Mouse (Mus musculus) CH12.LX (cell line): ENCODE results near the gene Hdac4. TPM values are rescaled to one million over a fixed set of nuclear protein-coding genes. Genes with fewer than 3 reads are reported as not detected.

ENCODE experiments used
- DNase-seq: peaks from one replicate; pipeline ENCODE4 v3.0.0-alpha.2; 2013; ENCODE audit errors: extremely low read depth
- H3K27ac ChIP-seq: 2 replicates; pipeline ENCODE4 v1.5.1; 2012; ENCODE audit warnings: low read depth, mild to moderate bottlenecking, control low read depth, moderate library complexity; ENCODE audit not compliant: insufficient read depth
- H3K27me3 ChIP-seq: replicated peaks from 2 replicates; pipeline ENCODE3; 2012; ENCODE audit warnings: inconsistent platforms
- H3K36me3 ChIP-seq, 2 experiments: replicated peaks in 1 of 2; 2 replicates each; pipeline versions ENCODE3 to v1.6.1; 2012; ENCODE audit warnings: inconsistent platforms in 1 of 2, low read length in 1 of 2, mild to moderate bottlenecking in 1 of 2, mixed read lengths in 1 of 2, moderate library complexity in 1 of 2; ENCODE audit not compliant: control insufficient read depth in 1 of 2, insufficient read depth in 1 of 2
- H3K4me1 ChIP-seq, 2 experiments: 2 replicates each; pipeline ENCODE4 v1.6.1; 2012; ENCODE audit warnings: inconsistent platforms in 1 of 2, moderate library complexity in 1 of 2; ENCODE audit not compliant: insufficient read depth in 2 of 2, control insufficient read depth in 1 of 2
- H3K4me2 ChIP-seq: 2 replicates; pipeline ENCODE4 v1.6.1; 2012; ENCODE audit warnings: low read depth, mild to moderate bottlenecking, control low read depth; ENCODE audit not compliant: poor library complexity, insufficient read depth, severe bottlenecking
- H3K4me3 ChIP-seq, 3 experiments: fragments of 150-350 bp in 1 of 3; sonication (generic) in 1 of 3; replicated peaks in 1 of 3; 2 replicates each; pipeline versions ENCODE3 to v1.5.1; 2011 to 2012; ENCODE audit warnings: low read depth in 2 of 3, low read length in 2 of 3, mild to moderate bottlenecking in 2 of 3, moderate library complexity in 2 of 3, control low read depth in 1 of 3, improper control_type of control experiment in 1 of 3, inconsistent platforms in 1 of 3, mixed read lengths in 1 of 3; ENCODE audit not compliant: poor library complexity in 1 of 3
- H3K79me2 ChIP-seq: replicated peaks from 2 replicates; pipeline ENCODE4 v1.6.1; 2012; ENCODE audit warnings: mild to moderate bottlenecking, moderate library complexity; ENCODE audit not compliant: control insufficient read depth, poor library complexity, insufficient read depth, severe bottlenecking; ENCODE audit errors: extremely low read depth
- H3K9ac ChIP-seq: 2 replicates; pipeline ENCODE4 v1.6.1; 2012; ENCODE audit warnings: low read depth, mild to moderate bottlenecking, control low read depth, moderate library complexity; ENCODE audit not compliant: insufficient read depth
- H3K9me3 ChIP-seq: replicated peaks from 2 replicates; pipeline ENCODE3; 2012; ENCODE audit warnings: low read length, inconsistent platforms, mixed read lengths
- BHLHE40 ChIP-seq: IDR thresholded peaks from 2 replicates; pipeline ENCODE4 v1.6.1; 2011; ENCODE audit warnings: mild to moderate bottlenecking, low read depth, low read length, improper control_type of control experiment
- CTCF ChIP-seq, 2 experiments: IDR thresholded peaks in 1 of 2; conservative IDR thresholded peaks in 1 of 2; 2 replicates each; pipeline ENCODE4 v1.5.1; 2011 to 2012; ENCODE audit warnings: low read depth in 2 of 2, low read length in 2 of 2, improper control_type of control experiment in 1 of 2, inconsistent platforms in 1 of 2, mild to moderate bottlenecking in 1 of 2, moderate library complexity in 1 of 2
- ELF1 ChIP-seq: IDR thresholded peaks from 2 replicates; pipeline ENCODE4 v1.6.1; 2014; ENCODE audit warnings: low read depth, mild to moderate bottlenecking, inconsistent platforms, low read length, improper control_type of control experiment
- EP300 ChIP-seq: IDR thresholded peaks from 2 replicates; pipeline ENCODE4 v1.6.1; 2011; ENCODE audit warnings: low read length, improper control_type of control experiment
- HCFC1 ChIP-seq: IDR thresholded peaks from 2 replicates; pipeline ENCODE4 v1.6.1; 2012; ENCODE audit warnings: low read depth, mild to moderate bottlenecking, inconsistent platforms, low read length, improper control_type of control experiment
- IRF4 ChIP-seq: IDR thresholded peaks from 2 replicates; pipeline ENCODE4 v1.6.1; 2014; ENCODE audit warnings: low read depth, mild to moderate bottlenecking, inconsistent platforms, low read length, improper control_type of control experiment
- JUN ChIP-seq: IDR thresholded peaks from 2 replicates; pipeline ENCODE4 v1.6.1; 2011; ENCODE audit warnings: low read depth, mild to moderate bottlenecking, low read length, improper control_type of control experiment, moderate library complexity; ENCODE audit not compliant: insufficient read depth
- JUND ChIP-seq: conservative IDR thresholded peaks from 2 replicates; pipeline ENCODE4 v1.6.1; 2011; ENCODE audit warnings: low read depth, low read length, improper control_type of control experiment
- MAFK ChIP-seq: IDR thresholded peaks from 2 replicates; pipeline ENCODE4 v1.6.1; 2011; ENCODE audit warnings: low read length, improper control_type of control experiment; ENCODE audit not compliant: insufficient replicate concordance
- MAX ChIP-seq: IDR thresholded peaks from 2 replicates; pipeline ENCODE4 v1.6.1; 2011; ENCODE audit warnings: low read length, improper control_type of control experiment
- MAZ ChIP-seq: IDR thresholded peaks from 2 replicates; pipeline ENCODE4 v1.6.1; 2012; ENCODE audit warnings: low read depth, mild to moderate bottlenecking, inconsistent platforms, low read length, improper control_type of control experiment, moderate library complexity
- MEF2A ChIP-seq: IDR thresholded peaks from 2 replicates; pipeline ENCODE4 v1.6.1; 2014; ENCODE audit warnings: low read depth, mild to moderate bottlenecking, inconsistent platforms, low read length, improper control_type of control experiment, borderline replicate concordance
- PAX5 ChIP-seq: IDR thresholded peaks from 2 replicates; pipeline ENCODE4 v1.6.1; 2012; ENCODE audit warnings: low read length, inconsistent platforms, mixed read lengths
- POLR2A ChIP-seq: IDR thresholded peaks from 2 replicates; pipeline ENCODE4 v1.6.1; 2011; ENCODE audit warnings: low read depth, mild to moderate bottlenecking, improper control_type of control experiment, low read length
- RAD21 ChIP-seq: IDR thresholded peaks from 2 replicates; pipeline ENCODE4 v1.6.1; 2011; ENCODE audit warnings: low read depth, mild to moderate bottlenecking, low read length, improper control_type of control experiment, moderate library complexity
- RCOR1 ChIP-seq: conservative IDR thresholded peaks from 2 replicates; pipeline ENCODE4 v1.6.1; 2012; ENCODE audit warnings: low read depth, mild to moderate bottlenecking, inconsistent platforms, low read length, improper control_type of control experiment
- TCF12 ChIP-seq: IDR thresholded peaks from 2 replicates; pipeline ENCODE4 v1.6.1; 2014; ENCODE audit warnings: low read depth, mild to moderate bottlenecking, inconsistent platforms, low read length, improper control_type of control experiment
- UBTF ChIP-seq: IDR thresholded peaks from 2 replicates; pipeline ENCODE4 v1.6.1; 2012; ENCODE audit warnings: low read depth, mild to moderate bottlenecking, inconsistent platforms, low read length, improper control_type of control experiment, moderate library complexity
- ZKSCAN1 ChIP-seq: IDR thresholded peaks from 2 replicates; pipeline ENCODE4 v1.6.1; 2012; ENCODE audit warnings: low read depth, inconsistent platforms, low read length, improper control_type of control experiment, borderline replicate concordance
- ZMIZ1 ChIP-seq: IDR thresholded peaks from 2 replicates; pipeline ENCODE4 v1.6.1; 2012; ENCODE audit warnings: low read depth, mild to moderate bottlenecking, inconsistent platforms, low read length, improper control_type of control experiment
- dilution Hi-C: fragments of 300-500 bp; cut with MboI; formaldehyde crosslinking; loops from 2 replicates; pipeline ENCODE4 v1.14.3; 2020; ENCODE audit warnings: low sequenced_read_pairs; ENCODE audit not compliant: extremely low pct_unique_long_range_greater_than_20kb, extremely low pct_ligation_motif_present
- in situ Hi-C: fragments of 300-500 bp; cut with MboI; formaldehyde crosslinking; loops from 3 replicates; pipeline ENCODE4 v1.14.3; 2019; ENCODE audit warnings: low sequenced_read_pairs, low pct_ligation_motif_present, low pct_unique_long_range_greater_than_20kb, mixed read lengths
- polyA plus RNA-seq: library from polyadenylated mRNA; unstranded; fragments of >175 nt; gene quantifications from 2 replicates; pipeline ENCODE4 v1.2.1, GENCODE M21; 2012; ENCODE audit warnings: low read depth; ENCODE audit not compliant: insufficient read length
- total RNA-seq, 2 experiments: library from RNA; depleted of rRNA; stranded (reverse); fragments of 300-350 nt in 1 of 2; fragments of >200 nt in 1 of 2; gene quantifications; 2 replicates each; pipeline ENCODE4 v1.2.3; 2012 to 2014

Gene Hdac4
- total and polyA plus RNA-seq, 3 experiments, result 2.4 to 6.3 (median 4.3) TPM

DNA sequence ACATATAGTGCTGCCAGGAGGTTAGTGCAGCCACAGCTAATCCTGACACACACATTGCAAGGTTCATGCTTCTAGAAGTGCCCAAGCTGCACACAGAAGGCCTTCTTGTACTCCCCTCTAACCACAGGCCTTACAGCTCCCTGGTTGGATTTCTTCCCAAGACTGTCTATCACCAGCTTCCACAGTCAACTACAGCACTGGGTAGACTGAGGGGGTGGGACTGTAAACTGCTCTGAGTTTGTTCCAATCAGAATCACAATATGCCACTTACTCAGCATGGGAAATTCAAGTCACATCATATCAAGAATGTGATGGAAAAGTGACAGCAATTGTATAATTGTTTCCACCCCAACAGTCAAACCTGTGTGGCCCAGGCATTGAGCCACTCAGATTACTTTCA is 180.2 kb downstream of the Hdac4 start (continued):
- TF ChIP-seq JUN, result no peak

DNA sequence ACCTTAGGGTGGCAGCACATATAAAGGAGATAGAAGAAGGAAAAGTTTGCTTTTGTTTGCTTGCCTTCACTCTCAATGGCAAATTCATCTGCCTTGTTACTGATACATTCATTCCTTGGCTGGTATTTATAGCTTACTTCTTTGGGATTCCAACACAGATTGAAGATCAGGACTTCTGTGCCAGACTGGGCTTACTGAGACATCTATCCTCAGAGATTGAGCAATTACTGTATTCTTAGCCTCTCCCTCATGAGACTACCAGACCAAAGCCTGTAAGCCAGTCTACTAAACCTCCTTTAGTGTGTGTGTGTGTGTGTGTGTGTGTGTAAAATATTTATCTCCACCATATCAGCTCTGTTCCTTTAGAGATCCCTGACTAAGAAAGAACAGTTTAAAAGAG is 181.0 kb downstream of the Hdac4 start:
- no peak overlapping the region for H3K9ac ChIP-seq
- DNase-seq, result no peak
- H3K9me3 ChIP-seq, result no peaks in the 10 kb centered on the region
- H3K27ac ChIP-seq, result no peak overlapping the region
- no peak overlapping the region for H3K4me3 ChIP-seq
- peaks cover 6 to 18% of the 10 kb centered on the region in 2 experiments for H3K36me3 ChIP-seq
- dilution Hi-C loops (no loop called here), in situ Hi-C loops (no loop called here)
- H3K79me2 ChIP-seq, result no peaks in the 10 kb centered on the region
- H3K4me2 ChIP-seq, result no peak overlapping the region
- no peaks in the 10 kb centered on the region for H3K27me3 ChIP-seq
- TF ChIP-seq JUND, result no peak
- no peak for TF ChIP-seq MAFK
- no peak for TF ChIP-seq BHLHE40
- TF ChIP-seq POLR2A, result no peak
- peaks cover 0 to 3% of the 10 kb centered on the region in 2 experiments; a peak in 1 of 4 replicates for H3K4me1 ChIP-seq

DNA sequence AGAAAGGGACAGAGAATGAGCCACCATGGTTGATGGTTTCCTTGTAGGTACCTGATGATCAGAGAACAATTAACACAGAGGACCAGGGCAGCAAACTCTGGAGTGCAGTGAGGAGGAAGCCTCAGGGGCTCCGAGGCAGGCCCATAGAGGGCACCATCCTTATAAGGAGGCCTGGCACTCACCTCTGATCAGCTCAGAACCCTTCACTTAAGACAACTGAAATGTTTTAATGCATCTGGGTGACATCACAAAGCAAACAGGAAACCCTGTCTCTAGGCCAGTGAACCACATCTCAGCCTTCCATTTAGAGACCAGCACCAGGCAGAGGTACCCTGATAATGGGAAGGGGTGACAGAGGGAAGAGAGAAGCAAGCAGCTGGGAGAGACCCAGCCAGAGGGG is 188.8 kb downstream of the Hdac4 start:
- Histone ChIP-seq H3K79me2 (no peaks in the 10 kb centered on the region), H3K4me3 (no peak overlapping the region), H3K27ac (no peak overlapping the region), H3K9ac (no peak overlapping the region), H3K9me3 (no peaks in the 10 kb centered on the region), H3K27me3 (no peaks in the 10 kb centered on the region)
- in situ Hi-C loops, result no loop called here
- TF ChIP-seq MAZ, result no peak
- no peak for TF ChIP-seq PAX5
- TF ChIP-seq EP300, result no peak
- no peak for TF ChIP-seq RAD21
- TF ChIP-seq UBTF, result no peak
- TF ChIP-seq TCF12, result no peak
- no peak for TF ChIP-seq MAX
- no peak for TF ChIP-seq ZMIZ1
- TF ChIP-seq IRF4, result no peak
- TF ChIP-seq HCFC1, result no peak
- no peak for TF ChIP-seq CTCF (conservative IDR thresholded peaks at IDR 0.05 in 1 of 2, IDR thresholded peaks at IDR 0.05 in 1 of 2; ENCODE audit: low read depth in 2 of 2, low read length in 2 of 2)
- no peak for TF ChIP-seq POLR2A
- no peak for TF ChIP-seq ZKSCAN1
- no peak for TF ChIP-seq RCOR1
- TF ChIP-seq ELF1, result no peak
- no peak for TF ChIP-seq MEF2A
- TF ChIP-seq, all 38 proteins: peak for 0
- peaks cover 9 to 35% of the 10 kb centered on the region in 2 experiments for H3K4me1 ChIP-seq
- no peak overlapping the region for H3K4me2 ChIP-seq
- peaks cover 6 to 15% of the 10 kb centered on the region in 2 experiments for H3K36me3 ChIP-seq
- no peak for DNase-seq
- dilution Hi-C loops, result no loop called here
